Mouse (Mus musculus) cortical plate, adult 2 months (tissue): ENCODE measurements around the gene Gm16253.

ENCODE experiments used
- CTCF ChIP-seq: fragments of 200-500 bp; IDR thresholded peaks from 2 replicates; pipeline ENCODE4 v1.5.1; 2011; ENCODE audit warnings: mild to moderate bottlenecking, control low read depth, low read length; ENCODE audit not compliant: insufficient read depth; ENCODE audit errors: extremely low read depth
- POLR2A ChIP-seq: fragments of 200-500 bp; IDR thresholded peaks from 2 replicates; pipeline ENCODE4 v1.6.1; 2011; ENCODE audit warnings: mild to moderate bottlenecking, low read length, control low read depth; ENCODE audit not compliant: insufficient read depth; ENCODE audit errors: extremely low read depth

DNA sequence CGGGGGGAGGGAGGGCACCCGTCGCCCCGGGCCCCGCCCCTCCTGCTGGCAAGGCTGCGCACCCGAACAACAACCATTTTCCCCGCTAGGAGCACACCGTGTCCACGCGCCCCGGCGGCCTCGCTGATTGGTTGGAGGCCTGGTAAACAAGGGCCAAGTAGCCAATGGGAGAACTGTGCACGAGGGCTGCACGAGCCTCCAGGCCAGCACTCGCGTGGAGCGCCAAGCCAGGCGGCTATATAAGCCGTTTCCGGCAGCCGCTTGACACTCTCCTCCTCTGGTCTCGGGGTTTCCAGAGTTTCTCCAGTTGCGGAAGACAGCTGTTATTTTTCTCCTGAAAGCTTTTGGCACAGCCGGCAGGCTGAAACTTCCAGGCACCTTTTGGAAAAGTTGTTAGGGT lies 19.1 kb upstream of the Gm16253 start, which contains the start of gene Txnip:
- no peak for TF ChIP-seq CTCF
- peak; percentile 97 for TF ChIP-seq POLR2A
